Mouse (Mus musculus) hindbrain, embryonic 16.5 days (tissue): Measurements from ENCODE around the gene Icam2. TPM values are rescaled to one million over a fixed set of nuclear protein-coding genes. Genes with fewer than 3 reads are reported as not detected.
"Not testable (repeated sequence)": the region's sequence is repeated elsewhere in the genome, so short reads cannot be mapped to it uniquely, and the experiment has no call there.

Source experiments
- ATAC-seq: fragments of 200-750 bp; cut with Nextera tagmentation; 2 replicates; pipeline ENCODE4 v1.8.0; 2017; ENCODE audit warnings: moderate TSS enrichment, moderate library complexity
- H3K27ac ChIP-seq: fragments of 300-500 bp; sonication (generic); 2 replicates; pipeline ENCODE4 v1.5.1; 2014; ENCODE audit warnings: low read depth, mild to moderate bottlenecking, control low read depth, low read length, moderate library complexity
- H3K27me3 ChIP-seq: fragments of 300-500 bp; sonication (generic); replicated peaks from 2 replicates; pipeline ENCODE4 v1.6.1; 2014; ENCODE audit warnings: low read length; ENCODE audit not compliant: control insufficient read depth, insufficient read depth
- H3K36me3 ChIP-seq: fragments of 300-500 bp; sonication (generic); 2 replicates; pipeline ENCODE4 v1.6.1; 2014; ENCODE audit warnings: mild to moderate bottlenecking, low read length, moderate library complexity, mixed read lengths; ENCODE audit not compliant: control insufficient read depth, insufficient read depth
- H3K4me1 ChIP-seq: fragments of 300-500 bp; sonication (generic); 2 replicates; pipeline ENCODE4 v1.6.1; 2014; ENCODE audit warnings: low read depth, low read length; ENCODE audit not compliant: control insufficient read depth, insufficient read depth
- H3K4me2 ChIP-seq: fragments of 300-500 bp; sonication (generic); 2 replicates; pipeline ENCODE4 v1.6.1; 2014; ENCODE audit warnings: mild to moderate bottlenecking, low read length, control low read depth, moderate library complexity
- H3K4me3 ChIP-seq: fragments of 300-500 bp; sonication (generic); 2 replicates; pipeline ENCODE4 v1.5.1; 2014; ENCODE audit warnings: mild to moderate bottlenecking, low read length, control low read depth, moderate library complexity
- H3K9ac ChIP-seq: fragments of 300-500 bp; sonication (generic); 2 replicates; pipeline ENCODE4 v1.6.1; 2014; ENCODE audit warnings: low read depth, mild to moderate bottlenecking, control low read depth, low read length, moderate library complexity
- H3K9me3 ChIP-seq: fragments of 300-500 bp; sonication (generic); 2 replicates; pipeline ENCODE4 v1.6.1; 2014; ENCODE audit warnings: mild to moderate bottlenecking, low read length, moderate library complexity; ENCODE audit not compliant: control insufficient read depth
- WGBS: fragments of 180-500 bp; shearing (Covaris S2); extraction: QIAGEN DNeasy Blood & Tissue Kit; methylation state at CpG from one replicate; pipeline ENCODE4 v1.1.7; 2014; 5-methylcytosine and 5-hydroxymethylcytosine counted together
- polyA plus RNA-seq: library from polyadenylated mRNA; unstranded; fragments of >200 nt; fragmentation: Nextera tagmentation; extraction: Ambion mirVana; gene quantifications from 2 replicates; pipeline ENCODE4 v1.2.1, GENCODE M21; 2015

Icam2 gene
- polyA plus RNA-seq, 1 experiment from 2014 or later, result 15.1 TPM

DNA sequence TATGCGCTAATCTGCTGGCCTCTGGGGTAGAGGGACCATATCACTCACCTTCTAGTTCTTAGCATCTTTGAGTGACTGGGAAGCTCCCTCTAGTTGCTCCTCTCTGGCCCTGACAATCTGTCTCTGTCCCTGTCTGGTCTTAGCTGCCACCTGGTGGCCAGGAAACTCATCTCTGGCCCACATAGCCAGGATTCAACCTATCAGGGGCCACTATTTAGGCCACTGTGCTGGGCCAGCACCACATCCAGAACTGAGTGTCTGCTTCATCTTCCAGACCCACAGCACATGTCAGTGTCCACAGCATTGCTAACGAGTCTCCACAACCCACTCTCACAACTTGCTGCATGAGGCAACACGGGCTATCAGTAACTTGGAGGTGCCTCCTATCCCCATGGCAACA lies 9.8 kb upstream of the Icam2 start:
- Histone ChIP-seq H3K36me3 (peaks cover 7% of the 10 kb centered on the region; the same call in 1 of the 2 replicates), H3K4me1 (no peaks in the 10 kb centered on the region), H3K9me3 (no peaks in the 10 kb centered on the region), H3K27me3 (no peaks in the 10 kb centered on the region), H3K27ac (no peak overlapping the region), H3K4me2 (no peak overlapping the region), H3K9ac (no peak overlapping the region), H3K4me3 (no peak overlapping the region)
- 80% methylated on average over 3 of the region's 3 CpGs for WGBS
- no peak for ATAC-seq

- not testable (repeated sequence) for ATAC-seq, H3K4me2 ChIP-seq, H3K36me3 ChIP-seq, H3K4me1 ChIP-seq, H3K9me3 ChIP-seq, H3K27me3 ChIP-seq, H3K9ac ChIP-seq, H3K27ac ChIP-seq, H3K4me3 ChIP-seq
- WGBS, result 75% methylated on average over 2 of the region's 2 CpGs
Measured at GRCm38 (mm10) chr11:106394055-106394454, 6.2 kb upstream of the Icam2 start.

GRCm38 (mm10) chr11:106393331-106393616 lies 5.4 kb upstream of the Icam2 start:
- Histone ChIP-seq H3K36me3 (0 out of 2 replicates have a peak, but pooled peaks cover 2% of the 10 kb centered on the region), H3K9ac (no peak overlapping the region), H3K27ac (no peak overlapping the region), H3K4me1 (no peaks in the 10 kb centered on the region), H3K27me3 (no peaks in the 10 kb centered on the region), H3K9me3 (no peaks in the 10 kb centered on the region), H3K4me3 (no peak overlapping the region), H3K4me2 (no peak overlapping the region)
- WGBS, result 72% methylated on average over 4 of the region's 4 CpGs
- no peak for ATAC-seq

DNA sequence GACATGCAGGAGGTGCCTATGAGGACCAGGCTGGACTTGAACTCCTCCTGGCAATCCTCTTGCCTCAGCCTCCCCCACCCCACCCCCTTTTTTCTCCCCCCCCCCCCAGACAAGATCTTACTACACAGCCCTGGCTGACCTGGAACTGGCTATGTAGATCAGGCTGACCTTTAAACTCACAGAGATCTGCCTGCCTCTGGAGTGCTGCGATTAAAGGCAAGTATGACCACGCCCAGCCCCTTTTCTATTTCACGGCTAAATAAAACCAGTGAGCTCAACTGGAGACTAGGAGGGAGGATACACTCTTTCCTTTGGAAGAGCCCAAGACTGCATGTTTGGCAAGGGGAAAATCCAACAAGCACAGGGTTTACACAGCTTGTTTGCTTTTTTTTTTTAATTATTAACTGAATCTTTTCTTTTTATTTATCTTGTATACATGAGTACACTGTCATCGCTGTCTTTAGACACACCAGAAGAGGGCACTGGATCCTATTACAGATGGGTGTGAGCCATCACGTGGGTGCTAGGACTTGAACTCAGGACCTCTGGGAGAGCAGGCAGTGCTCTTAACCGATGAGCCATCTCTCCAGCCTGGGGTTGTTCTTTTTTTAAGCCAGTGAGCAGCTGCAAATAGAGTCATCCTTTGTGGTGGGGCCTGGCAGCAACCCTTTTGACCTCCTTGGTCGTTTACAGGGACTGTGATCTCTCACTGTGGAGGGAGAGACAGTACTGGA lies 4.9 kb upstream of the Icam2 start:
- no peaks in the 10 kb centered on the region for H3K27me3 ChIP-seq
- no peaks in the 10 kb centered on the region for H3K36me3 ChIP-seq
- ATAC-seq, result no peak
- WGBS, result 73% methylated on average over 7 of the region's 7 CpGs
- H3K4me2 ChIP-seq, result no peak overlapping the region
- no peaks in the 10 kb centered on the region for H3K4me1 ChIP-seq
- H3K4me3 ChIP-seq, result no peak overlapping the region
- H3K27ac ChIP-seq, result no peak overlapping the region
- H3K9me3 ChIP-seq, result no peaks in the 10 kb centered on the region
- no peak overlapping the region for H3K9ac ChIP-seq

GRCm38 (mm10) chr11:106391546-106392188 lies 3.8 kb upstream of the Icam2 start:
- ATAC-seq, result peak; percentile 71
- 30% methylated on average over 6 of the region's 6 CpGs for WGBS

DNA sequence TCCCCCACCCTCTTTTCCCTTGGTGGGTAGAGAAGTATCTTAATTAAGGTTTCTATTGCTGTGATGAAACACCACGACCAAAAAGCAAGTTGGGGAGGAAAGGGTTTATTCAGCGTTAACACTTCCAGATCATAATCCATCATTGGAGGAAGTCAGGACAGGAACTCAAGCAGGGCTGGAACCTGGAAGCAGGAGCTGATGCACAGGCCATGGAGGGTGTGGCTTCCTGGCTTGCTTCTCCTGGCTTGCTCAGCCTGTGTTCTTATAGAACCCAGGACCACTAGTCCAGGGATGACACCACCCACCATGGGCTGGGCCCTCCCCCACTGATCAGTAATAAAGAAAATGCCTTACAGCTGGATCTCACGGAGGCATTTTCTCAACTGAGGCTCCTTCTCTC lies 2.9 kb upstream of the Icam2 start:
- no peak overlapping the region for H3K4me2 ChIP-seq
- H3K4me1 ChIP-seq, result no peaks in the 10 kb centered on the region
- no peak overlapping the region for H3K9ac ChIP-seq
- H3K27ac ChIP-seq, result no peak overlapping the region
- WGBS, result 69% methylated on average over 3 of the region's 3 CpGs
- H3K4me3 ChIP-seq, result no peak overlapping the region
- no peaks in the 10 kb centered on the region for H3K36me3 ChIP-seq
- H3K9me3 ChIP-seq, result no peaks in the 10 kb centered on the region
- ATAC-seq, result no peak
- H3K27me3 ChIP-seq, result no peaks in the 10 kb centered on the region

More at GRCm38 (mm10) chr11:106391546-106392188, 3.8 kb upstream of the Icam2 start:
- Histone ChIP-seq H3K4me2 (no peak overlapping the region), H3K36me3 (no peaks in the 10 kb centered on the region), H3K27ac (no peak overlapping the region), H3K27me3 (no peaks in the 10 kb centered on the region), H3K4me1 (no peaks in the 10 kb centered on the region), H3K9ac (no peak overlapping the region), H3K9me3 (no peaks in the 10 kb centered on the region), H3K4me3 (no peak overlapping the region)

- H3K9me3 ChIP-seq, result no peaks in the 10 kb centered on the region
- no peak overlapping the region for H3K27ac ChIP-seq
- WGBS, result 46% methylated on average over 3 of the region's 3 CpGs
- no peaks in the 10 kb centered on the region for H3K4me1 ChIP-seq
- H3K27me3 ChIP-seq, result no peaks in the 10 kb centered on the region
- no peak overlapping the region for H3K9ac ChIP-seq
- no peak for ATAC-seq
- H3K36me3 ChIP-seq, result no peaks in the 10 kb centered on the region
- no peak overlapping the region for H3K4me2 ChIP-seq
- H3K4me3 ChIP-seq, result no peak overlapping the region
Measured at GRCm38 (mm10) chr11:106389611-106390010, 1.7 kb upstream of the Icam2 start.

DNA sequence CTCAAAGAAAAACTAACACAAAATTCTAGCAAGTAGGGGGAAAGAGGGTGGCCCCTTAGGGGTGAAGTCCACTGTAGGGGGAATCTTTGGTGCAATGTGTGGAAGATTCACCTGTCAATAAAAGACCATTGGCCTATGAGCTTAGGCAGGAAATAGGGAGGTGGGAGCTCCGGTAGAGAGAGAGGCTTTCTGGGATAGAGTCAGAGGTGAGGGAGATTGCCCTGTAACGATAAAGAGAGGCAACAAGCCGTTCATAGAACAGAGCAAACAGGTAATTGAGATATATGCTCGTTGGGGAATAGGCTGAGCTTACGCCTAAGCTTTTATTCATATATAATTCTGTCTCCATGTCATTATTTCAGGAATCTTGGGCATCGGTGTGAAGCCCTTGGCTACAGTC lies 855 bp downstream of the Icam2 start:
- WGBS, result 80% methylated on average over 6 of the region's 6 CpGs
- no peak overlapping the region for H3K4me3 ChIP-seq
- ATAC-seq, result no peak
- no peak overlapping the region for H3K9ac ChIP-seq
- H3K27ac ChIP-seq, result no peak overlapping the region
- H3K4me1 ChIP-seq, result no peaks in the 10 kb centered on the region
- H3K9me3 ChIP-seq, result no peaks in the 10 kb centered on the region
- H3K36me3 ChIP-seq, result no peaks in the 10 kb centered on the region
- H3K27me3 ChIP-seq, result no peaks in the 10 kb centered on the region
- H3K4me2 ChIP-seq, result no peak overlapping the region

GRCm38 (mm10) chr11:106386409-106386808 lies 1.5 kb downstream of the Icam2 start:
- WGBS, result 95% methylated on average over 3 of the region's 3 CpGs
- Histone ChIP-seq H3K27me3 (no peaks in the 10 kb centered on the region), H3K27ac (no peak overlapping the region), H3K4me3 (no peak overlapping the region), H3K9ac (no peak overlapping the region), H3K9me3 (no peaks in the 10 kb centered on the region), H3K4me1 (no peaks in the 10 kb centered on the region), H3K4me2 (no peak overlapping the region), H3K36me3 (no peaks in the 10 kb centered on the region)
- no peak for ATAC-seq
